Mouse (Mus musculus): ENCODE measurements around the gene Scaf4. TPM values are rescaled to one million over a fixed set of nuclear protein-coding genes. Genes with fewer than 3 reads are reported as not detected.
A peak's percentile ranks its signal among the peaks of the same experiment; 100 is the strongest.

Gene Scaf4
- polyA plus RNA-seq, 1 experiment from 2014 or later: 34.7 TPM

DNA sequence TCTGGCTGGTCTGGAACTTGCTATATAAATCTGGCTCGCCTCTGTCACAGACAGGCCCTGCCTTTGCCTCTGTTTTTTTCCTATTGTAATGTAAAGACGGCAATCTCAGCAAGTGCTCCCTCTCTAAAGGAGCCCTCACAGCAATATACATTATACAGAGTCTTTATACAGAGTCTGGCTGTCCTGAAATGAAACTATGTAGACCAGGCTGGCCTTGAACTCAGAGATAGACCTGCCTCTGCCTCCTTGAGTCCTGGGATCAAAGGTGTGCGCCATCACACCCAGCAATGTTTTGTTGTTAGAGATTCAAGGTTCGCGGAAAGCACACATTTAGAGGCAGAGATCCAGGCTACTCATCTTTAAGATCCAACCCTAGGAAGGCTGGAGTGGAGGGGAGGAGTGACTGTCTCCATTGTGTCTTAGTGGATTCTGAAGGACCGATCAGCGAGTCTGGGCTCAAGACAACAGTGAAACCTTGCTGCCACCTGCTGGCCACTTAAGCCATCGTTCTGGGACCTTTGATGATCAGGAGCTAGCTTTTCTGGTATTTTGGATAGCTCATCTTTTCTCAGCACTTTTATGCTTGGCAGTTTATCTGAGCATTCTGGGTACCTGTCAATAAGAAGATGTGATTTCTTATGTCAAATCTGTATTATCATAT, 98.2 kb downstream of the Scaf4 start:
- no peaks in the 10 kb centered on the region for H3K36me3 ChIP-seq
- WGBS: 40% methylated on average over 8 of the region's 8 CpGs
- H3K4me1 ChIP-seq: peaks cover 4% of the 10 kb centered on the region; the same call in 1 of the 2 replicates
- no peak overlapping the region for H3K27ac ChIP-seq
- no peaks in the 10 kb centered on the region for H3K9me3 ChIP-seq
- no peak overlapping the region for H3K4me2 ChIP-seq (replicated peaks)
- H3K9ac ChIP-seq: no peak overlapping the region
- H3K4me3 ChIP-seq: no peak overlapping the region
- no peaks in the 10 kb centered on the region for H3K27me3 ChIP-seq (replicated peaks)
- peak; percentile 49 for ATAC-seq (ENCODE audit: low FRiP score, low read depth)

DNA sequence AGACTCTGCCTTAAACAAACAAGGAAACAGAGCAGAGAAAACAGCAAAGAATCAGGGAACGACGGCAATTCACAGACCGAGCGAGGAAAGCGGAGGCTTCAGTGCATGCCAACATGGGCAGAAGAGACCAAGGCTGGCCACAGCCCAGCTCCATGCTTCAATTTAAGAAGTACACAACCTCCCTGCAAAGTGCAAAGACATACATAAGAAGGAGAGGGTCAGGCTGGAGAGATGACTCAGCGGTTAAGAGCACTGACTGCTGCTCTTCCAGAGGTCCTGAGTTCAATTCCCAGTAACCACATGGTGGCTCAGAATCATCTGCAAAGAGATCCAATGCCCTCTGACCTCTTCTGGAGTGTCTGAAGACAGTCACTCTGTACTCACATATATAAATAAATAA, 100.2 kb downstream of the Scaf4 start:
- no peak for ATAC-seq (ENCODE audit: low FRiP score, low read depth)

DNA sequence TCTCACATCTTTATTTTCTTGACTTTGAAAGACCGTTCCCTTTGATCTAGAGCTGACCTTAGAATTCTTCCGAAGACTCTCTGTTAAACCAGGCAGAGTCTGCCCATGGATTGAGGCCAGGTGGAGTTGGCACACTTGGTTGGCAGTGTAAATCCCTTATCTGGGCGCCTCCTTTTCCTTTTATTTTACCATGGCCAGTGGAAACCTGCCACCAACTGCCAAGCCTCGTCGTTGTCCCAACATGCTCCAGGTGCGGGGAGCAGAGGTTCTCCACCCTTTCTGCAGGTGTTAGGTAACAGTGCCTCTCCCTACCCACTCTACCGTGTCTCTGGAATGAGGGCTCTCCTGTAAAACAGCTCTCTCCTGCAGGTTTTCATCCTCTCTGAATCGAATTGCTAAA, 102.6 kb downstream of the Scaf4 start:
- 93% methylated on average over 8 of the region's 8 CpGs for WGBS
- no peak for ATAC-seq (ENCODE audit: low FRiP score, low read depth)
- no peaks in the 10 kb centered on the region for H3K9me3 ChIP-seq
- H3K36me3 ChIP-seq: no peaks in the 10 kb centered on the region
- H3K27me3 ChIP-seq (replicated peaks): no peaks in the 10 kb centered on the region
- H3K4me1 ChIP-seq: no peaks in the 10 kb centered on the region; the same call in 1 of the 2 replicates
- H3K27ac ChIP-seq: no peak overlapping the region
- H3K4me3 ChIP-seq: no peak overlapping the region
- H3K9ac ChIP-seq: no peak overlapping the region
- H3K4me2 ChIP-seq (replicated peaks): no peak overlapping the region

More for the DNA sequence above, 100.2 kb downstream of the Scaf4 start:
- H3K9me3 ChIP-seq: no peaks in the 10 kb centered on the region
- no peak overlapping the region for H3K4me2 ChIP-seq (replicated peaks)
- H3K4me3 ChIP-seq: no peak overlapping the region
- H3K27ac ChIP-seq: no peak overlapping the region
- no peaks in the 10 kb centered on the region for H3K36me3 ChIP-seq
- 81% methylated on average over 6 of the region's 6 CpGs for WGBS
- no peak overlapping the region for H3K9ac ChIP-seq
- H3K27me3 ChIP-seq (replicated peaks): no peaks in the 10 kb centered on the region
- H3K4me1 ChIP-seq: peaks cover 4% of the 10 kb centered on the region; the same call in 1 of the 2 replicates

DNA sequence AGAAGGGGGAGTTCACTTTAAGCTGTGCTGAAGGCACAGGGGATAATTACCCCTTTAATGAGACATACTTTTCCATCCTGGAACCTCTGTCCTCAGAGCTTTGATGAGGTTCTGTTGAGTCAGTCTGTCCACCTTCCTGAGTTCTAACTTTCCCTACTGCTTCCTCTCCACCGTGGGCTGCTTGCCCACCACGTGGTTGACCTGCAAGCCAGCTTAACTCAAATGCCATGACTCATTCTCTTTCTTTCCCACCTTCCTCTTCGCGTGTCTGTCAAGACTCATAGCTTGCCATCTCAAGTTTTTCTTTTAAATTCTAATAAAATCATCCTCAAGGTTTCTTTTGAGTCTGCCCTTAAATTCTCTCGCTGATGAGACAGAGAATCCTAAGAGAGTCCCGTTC, 103.3 kb downstream of the Scaf4 start:
- no peak for ATAC-seq (ENCODE audit: low FRiP score, low read depth)
- Histone ChIP-seq H3K4me3 (no peak overlapping the region), H3K4me2 (replicated peaks) (no peak overlapping the region), H3K27me3 (replicated peaks) (no peaks in the 10 kb centered on the region; the same call in 1 of the 2 replicates), H3K9me3 (no peaks in the 10 kb centered on the region), H3K27ac (no peak overlapping the region), H3K4me1 (no peaks in the 10 kb centered on the region; the same call in 1 of the 2 replicates), H3K9ac (no peak overlapping the region), H3K36me3 (no peaks in the 10 kb centered on the region)
- 84% methylated on average over 6 of the region's 6 CpGs for WGBS

DNA sequence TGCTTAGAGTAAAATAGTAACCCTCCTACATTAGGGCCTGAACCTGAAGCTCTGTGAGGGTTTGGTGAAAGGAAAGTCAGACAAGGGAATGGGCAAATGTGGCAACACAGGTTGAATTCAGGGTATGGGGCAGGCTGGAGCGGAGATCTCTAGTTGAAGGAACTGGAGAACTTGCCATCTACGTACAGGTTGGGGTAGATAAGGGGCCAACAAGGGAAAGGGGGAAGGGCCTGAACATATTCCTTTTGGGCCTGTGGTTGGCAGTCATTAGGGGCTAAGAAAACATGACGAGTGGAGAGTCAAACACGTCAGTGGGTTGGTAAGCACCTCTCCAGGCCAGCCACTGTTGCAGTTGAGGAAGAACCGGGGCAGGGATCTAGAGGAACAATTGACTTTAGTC, 104.4 kb downstream of the Scaf4 start:
- H3K9me3 ChIP-seq: no peaks in the 10 kb centered on the region
- H3K27me3 ChIP-seq (replicated peaks): no peaks in the 10 kb centered on the region; the same call in 1 of the 2 replicates
- no peak overlapping the region for H3K4me2 ChIP-seq (replicated peaks)
- H3K4me3 ChIP-seq: no peak overlapping the region
- WGBS: 88% methylated on average over 5 of the region's 5 CpGs
- no peaks in the 10 kb centered on the region; the same call in 1 of the 2 replicates for H3K4me1 ChIP-seq
- no peak overlapping the region for H3K9ac ChIP-seq
- no peaks in the 10 kb centered on the region for H3K36me3 ChIP-seq
- no peak overlapping the region for H3K27ac ChIP-seq
- ATAC-seq (ENCODE audit: low FRiP score, low read depth): no peak

DNA sequence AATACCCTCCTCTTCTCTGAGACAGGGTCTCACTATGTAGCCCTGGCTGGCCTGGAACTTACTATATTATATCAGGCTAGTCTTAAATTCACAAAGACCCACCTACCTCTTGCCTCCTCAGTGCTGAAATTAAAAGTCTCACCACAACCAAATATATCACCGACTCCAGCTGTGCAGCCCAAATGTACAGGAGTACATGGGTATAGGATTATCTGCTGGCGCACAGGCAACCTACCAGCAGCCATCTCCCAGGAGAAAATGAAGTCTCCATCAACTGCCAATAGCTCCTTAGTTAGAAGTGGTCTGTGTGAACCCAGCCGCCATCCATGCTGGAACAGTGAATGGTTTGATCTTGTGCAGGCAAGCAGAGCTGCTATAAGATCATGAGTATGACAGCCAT, 105.9 kb downstream of the Scaf4 start:
- Histone ChIP-seq H3K4me3 (no peak overlapping the region), H3K4me1 (no peaks in the 10 kb centered on the region; the same call in 1 of the 2 replicates), H3K27me3 (replicated peaks) (no peaks in the 10 kb centered on the region; the same call in 1 of the 2 replicates), H3K9ac (no peak overlapping the region), H3K4me2 (replicated peaks) (no peak overlapping the region), H3K27ac (no peak overlapping the region), H3K9me3 (no peaks in the 10 kb centered on the region), H3K36me3 (no peaks in the 10 kb centered on the region)
- 92% methylated on average over 3 of the region's 3 CpGs for WGBS
- ATAC-seq (ENCODE audit: low FRiP score, low read depth): no peak

DNA sequence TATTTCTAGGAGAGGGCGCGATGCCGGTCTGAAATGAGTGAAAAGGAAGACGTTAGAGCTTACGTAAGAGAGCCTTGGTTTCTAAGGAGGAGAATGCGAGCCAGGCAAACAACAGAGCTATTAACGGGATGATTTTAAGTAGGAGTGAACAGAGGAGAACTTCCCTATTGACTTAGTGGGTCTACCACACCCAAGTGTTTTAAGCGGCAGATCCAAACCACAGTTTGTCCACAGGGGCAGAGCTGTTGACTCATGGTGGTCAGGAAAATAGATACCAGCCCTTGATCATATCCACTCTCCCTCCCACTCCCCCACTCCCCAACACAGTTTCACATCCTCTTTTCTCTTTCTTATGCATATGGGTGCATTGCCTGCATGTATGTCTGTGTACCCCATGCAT, 106.9 kb downstream of the Scaf4 start:
- no peak overlapping the region for H3K4me2 ChIP-seq (replicated peaks)
- no peaks in the 10 kb centered on the region for H3K36me3 ChIP-seq
- no peak overlapping the region for H3K27ac ChIP-seq
- H3K9ac ChIP-seq: no peak overlapping the region
- no peaks in the 10 kb centered on the region; the same call in 1 of the 2 replicates for H3K27me3 ChIP-seq (replicated peaks)
- WGBS: 83% methylated on average over 8 of the region's 8 CpGs
- H3K9me3 ChIP-seq: no peaks in the 10 kb centered on the region
- H3K4me3 ChIP-seq: no peak overlapping the region
- no peaks in the 10 kb centered on the region; the same call in 1 of the 2 replicates for H3K4me1 ChIP-seq
- no peak for ATAC-seq (ENCODE audit: low FRiP score, low read depth)

DNA sequence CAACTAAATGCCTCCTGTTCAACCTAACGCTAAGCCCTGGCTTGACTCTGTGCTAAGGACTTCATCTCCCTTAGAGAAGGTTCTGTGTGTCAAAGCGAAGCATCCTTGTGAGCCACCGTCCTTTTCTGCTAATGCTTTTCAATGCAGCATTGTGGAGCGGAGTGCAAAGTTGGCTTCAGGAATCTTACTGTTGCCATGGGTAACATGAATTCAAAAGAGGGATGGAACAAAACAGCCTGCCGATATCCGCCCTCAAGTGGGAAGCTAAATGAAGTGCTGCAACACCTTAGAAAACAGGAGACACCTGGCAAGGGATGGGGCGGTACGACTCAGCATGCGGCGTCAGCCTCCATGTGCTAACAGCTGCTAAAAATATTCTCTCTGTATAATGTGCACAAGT, 107.8 kb downstream of the Scaf4 start:
- Histone ChIP-seq H3K9ac (no peak overlapping the region), H3K36me3 (no peaks in the 10 kb centered on the region), H3K9me3 (no peaks in the 10 kb centered on the region), H3K4me3 (no peak overlapping the region), H3K4me2 (replicated peaks) (no peak overlapping the region), H3K27me3 (replicated peaks) (no peaks in the 10 kb centered on the region; the same call in 1 of the 2 replicates), H3K4me1 (no peaks in the 10 kb centered on the region; the same call in 1 of the 2 replicates), H3K27ac (no peak overlapping the region)
- 47% methylated on average over 10 of the region's 10 CpGs for WGBS
- ATAC-seq (ENCODE audit: low FRiP score, low read depth): peak; percentile 37; the same call in 1 of the 2 replicates

Other genes with a start within 250 kb of the Scaf4 start
- 15.7 and 22.2 TPM in 2 replicates for gene Tiam1, start 140.7 kb downstream of the Scaf4 start, polyA plus RNA-seq (2016; fragmentation: Nextera tagmentation; extraction: Ambion mirVana)
- 755 and 767 TPM in 2 replicates for gene Sod1, start 63.7 kb downstream of the Scaf4 start, polyA plus RNA-seq (2016; fragmentation: Nextera tagmentation; extraction: Ambion mirVana)
- gene Hunk, start 101.5 kb upstream of the Scaf4 start, polyA plus RNA-seq (2016; fragmentation: Nextera tagmentation; extraction: Ambion mirVana): 11.4 and 12.1 TPM in 2 replicates

All from neural tube, embryonic 12.5 days (tissue).